Mouse (Mus musculus) MEL (cell line): ENCODE measurements around the gene Cbarp.

ENCODE experiments used
- CHD2 ChIP-seq: IDR thresholded peaks from 2 replicates; pipeline ENCODE4 v1.6.1; 2011; ENCODE audit warnings: low read length, improper control_type of control experiment
- CTCF ChIP-seq, 3 experiments: IDR thresholded peaks in 2 of 3; conservative IDR thresholded peaks in 1 of 3; 2 replicates each; pipeline ENCODE4 v1.5.1; 2011 to 2012; ENCODE audit warnings: low read length in 3 of 3, low read depth in 2 of 3, mild to moderate bottlenecking in 2 of 3, improper control_type of control experiment in 1 of 3, inconsistent platforms in 1 of 3, mixed read lengths in 1 of 3, moderate library complexity in 1 of 3; ENCODE audit not compliant: control insufficient read depth in 1 of 3, insufficient read depth in 1 of 3, poor library complexity in 1 of 3, severe bottlenecking in 1 of 3
- E2F4 ChIP-seq: IDR thresholded peaks from 2 replicates; pipeline ENCODE4 v1.6.1; 2011; ENCODE audit warnings: low read depth, low read length, improper control_type of control experiment, borderline replicate concordance
- HCFC1 ChIP-seq: IDR thresholded peaks from 2 replicates; pipeline ENCODE4 v1.6.1; 2012; ENCODE audit warnings: low read depth, mild to moderate bottlenecking, inconsistent platforms, low read length, improper control_type of control experiment, moderate library complexity
- POLR2A ChIP-seq, 2 experiments: IDR thresholded peaks; 2 replicates each; pipeline ENCODE4 v1.6.1; 2011 to 2012; ENCODE audit warnings: low read length in 2 of 2, mild to moderate bottlenecking in 2 of 2, control low read depth in 1 of 2, improper control_type of control experiment in 1 of 2, low read depth in 1 of 2, moderate library complexity in 1 of 2; ENCODE audit not compliant: control insufficient read depth in 1 of 2, insufficient read depth in 1 of 2, poor library complexity in 1 of 2
- USF1 ChIP-seq: IDR thresholded peaks from 2 replicates; pipeline ENCODE4 v1.6.1; 2014; ENCODE audit warnings: low read depth, mild to moderate bottlenecking, inconsistent platforms, low read length, improper control_type of control experiment, moderate library complexity
- USF2 ChIP-seq, 2 experiments: IDR thresholded peaks; 2 replicates each; pipeline ENCODE4 v1.6.1; 2011 to 2012; ENCODE audit warnings: improper control_type of control experiment in 2 of 2, low read length in 2 of 2, borderline replicate concordance in 1 of 2, inconsistent platforms in 1 of 2, low read depth in 1 of 2, mild to moderate bottlenecking in 1 of 2; ENCODE audit not compliant: insufficient read depth in 1 of 2
- ZMIZ1 ChIP-seq: IDR thresholded peaks from 2 replicates; pipeline ENCODE4 v1.6.1; 2012; ENCODE audit warnings: low read depth, mild to moderate bottlenecking, inconsistent platforms, low read length, improper control_type of control experiment, moderate library complexity
- ZNF384 ChIP-seq: IDR thresholded peaks from 2 replicates; pipeline ENCODE4 v1.6.1; 2012; ENCODE audit warnings: low read depth, mild to moderate bottlenecking, inconsistent platforms, low read length, improper control_type of control experiment

- TF ChIP-seq POLR2A (IDR thresholded peaks at IDR 0.05; ENCODE audit: control insufficient read depth in 1 of 2, insufficient read depth in 1 of 2, low read depth in 1 of 2, low read length in 2 of 2, poor library complexity in 1 of 2) (no peak), USF1 (no peak), HCFC1 (no peak), CTCF (IDR thresholded peaks at IDR 0.05 in 2 of 3, conservative IDR thresholded peaks at IDR 0.05 in 1 of 3; ENCODE audit: control insufficient read depth in 1 of 3, insufficient read depth in 1 of 3, low read depth in 2 of 3, low read length in 3 of 3, poor library complexity in 1 of 3, severe bottlenecking in 1 of 3) (no peak), ZNF384 (no peak), USF2 (IDR thresholded peaks at IDR 0.05; ENCODE audit: borderline replicate concordance in 1 of 2, insufficient read depth in 1 of 2, low read depth in 1 of 2, low read length in 2 of 2) (no peak), ZMIZ1 (no peak), CHD2 (no peak), E2F4 (no peak)
These were observed 29.0 kb upstream of the Cbarp start for GRCm38 (mm10) chr10:80169651-80170050.
